Mouse (Mus musculus): ENCODE data around the gene Npepps.

The Npepps gene

DNA sequence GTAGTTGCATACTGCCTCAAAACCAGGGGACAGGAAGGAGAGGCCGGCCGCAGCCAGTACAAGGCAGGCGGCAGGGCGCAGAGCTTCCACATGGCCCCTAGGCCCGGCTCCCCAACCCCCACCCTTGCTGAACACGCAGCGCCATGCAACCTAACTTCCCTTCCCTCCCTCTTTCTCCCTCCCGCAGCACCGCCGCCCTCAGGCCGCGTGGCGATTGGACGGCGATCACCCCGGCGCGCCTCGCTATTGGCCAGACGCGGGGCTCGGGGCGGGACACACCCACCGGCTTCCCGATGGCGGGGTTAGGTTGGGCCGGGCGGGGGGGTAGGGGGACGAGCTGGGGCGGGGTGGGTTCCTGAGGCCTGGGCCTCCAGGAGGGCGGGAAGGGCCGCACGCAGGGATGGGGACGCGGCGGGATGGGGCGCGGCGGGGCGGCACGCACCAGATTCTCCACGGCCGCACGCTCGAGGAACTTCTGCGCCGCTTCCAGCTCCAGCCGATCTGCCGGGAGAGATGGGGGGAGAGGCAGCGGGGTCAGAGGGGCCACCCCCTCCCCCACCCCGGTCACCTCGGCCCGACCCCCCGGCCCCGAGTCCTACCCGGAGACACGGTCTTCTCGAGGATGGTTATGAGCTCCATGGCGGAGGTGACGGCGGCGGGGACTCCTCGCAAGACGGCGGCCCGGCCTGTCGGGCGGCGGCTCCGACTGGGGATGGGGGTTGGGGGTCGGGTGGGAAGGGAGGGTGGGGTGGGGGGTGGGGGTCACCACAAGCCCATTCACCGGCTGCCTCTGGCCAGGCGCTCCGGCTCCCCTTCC is 93.3 kb downstream of the Npepps start:
- DNase-seq (ENCODE audit: low read depth, low spot score) = peak; percentile 87

DNA sequence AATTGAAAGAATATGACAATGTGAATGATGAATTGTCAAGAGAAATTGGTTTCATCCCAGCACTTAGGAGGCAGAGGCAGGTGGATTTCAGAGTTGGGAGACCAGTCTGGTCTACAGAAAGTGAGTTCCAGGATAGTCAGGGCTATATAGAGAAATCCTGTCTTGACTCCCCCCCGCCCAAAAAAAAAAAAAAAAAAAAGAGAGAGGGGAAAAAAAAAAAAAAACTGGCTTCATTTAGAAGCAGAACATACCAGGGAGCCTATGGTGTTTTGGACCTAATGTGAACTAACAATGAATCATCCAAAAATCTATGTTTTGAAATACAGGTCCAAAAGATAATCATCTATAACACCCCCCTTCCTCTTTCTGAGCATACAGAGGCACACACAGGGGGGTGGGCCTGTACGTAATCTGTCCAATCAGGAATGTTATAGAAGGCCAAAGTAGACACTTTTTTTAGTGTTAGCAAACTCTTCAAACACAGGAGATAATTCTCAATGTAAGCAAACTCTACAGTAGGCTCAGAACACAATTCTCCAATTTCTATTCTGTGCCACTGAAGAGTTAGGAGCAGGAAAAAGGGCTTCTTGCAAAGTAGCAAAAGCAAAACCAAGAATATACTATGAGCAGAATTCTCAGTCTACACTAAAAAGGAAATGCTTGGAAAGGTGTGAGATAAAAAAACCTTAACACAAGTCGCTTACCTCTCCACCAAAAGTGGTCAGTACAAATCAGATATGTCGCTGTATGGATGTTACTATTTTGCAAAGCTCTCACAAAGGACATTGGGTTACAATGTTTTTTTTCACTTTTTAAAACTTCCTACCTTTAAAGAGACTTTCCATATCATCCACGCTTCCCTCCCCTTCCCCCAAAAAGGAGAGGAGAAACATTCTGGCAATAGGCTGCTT is 94.5 kb downstream of the Npepps start:
- no peak for DNase-seq (ENCODE audit: low read depth, low spot score)

DNA sequence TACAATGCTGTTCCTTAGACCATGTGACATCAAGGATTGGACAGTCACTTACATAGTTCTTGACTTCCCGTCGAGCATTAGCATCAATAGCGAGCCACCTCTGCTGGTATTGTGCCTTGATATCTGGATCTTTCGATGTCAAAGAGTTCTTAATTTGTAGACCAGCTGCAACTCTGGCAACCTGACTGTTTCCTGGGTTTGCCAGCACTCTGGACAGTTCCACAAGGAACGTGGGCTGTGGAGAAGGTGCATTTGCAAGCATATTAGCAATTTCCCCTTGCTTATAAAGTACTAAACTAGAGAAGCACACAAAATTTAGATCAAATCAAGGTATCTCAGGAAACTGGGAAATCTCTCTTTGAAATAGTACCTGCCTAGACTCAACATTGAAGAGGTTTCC is 95.6 kb downstream of the Npepps start:
- no peak for DNase-seq (ENCODE audit: low read depth, low spot score)

DNA sequence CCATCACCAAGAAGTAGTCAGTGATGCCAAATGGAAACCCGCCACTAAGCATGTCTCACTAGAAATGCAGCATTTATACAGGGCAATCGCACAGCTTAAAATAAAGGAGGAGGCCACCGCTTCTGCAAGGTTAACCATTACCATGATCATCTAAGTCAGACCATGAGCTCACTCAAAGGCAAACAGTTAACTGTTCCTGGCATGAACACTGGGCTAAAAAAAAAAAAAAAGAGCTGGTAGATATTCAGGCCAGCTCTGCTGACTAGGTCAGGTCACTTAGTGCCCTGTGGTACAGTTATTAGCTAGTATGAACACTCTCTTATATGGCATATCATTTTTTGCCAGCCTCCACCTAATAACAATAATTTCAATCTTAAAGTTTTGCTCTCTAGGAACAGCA is 98.0 kb downstream of the Npepps start:
- no peak for DNase-seq (ENCODE audit: low read depth, low spot score)

DNA sequence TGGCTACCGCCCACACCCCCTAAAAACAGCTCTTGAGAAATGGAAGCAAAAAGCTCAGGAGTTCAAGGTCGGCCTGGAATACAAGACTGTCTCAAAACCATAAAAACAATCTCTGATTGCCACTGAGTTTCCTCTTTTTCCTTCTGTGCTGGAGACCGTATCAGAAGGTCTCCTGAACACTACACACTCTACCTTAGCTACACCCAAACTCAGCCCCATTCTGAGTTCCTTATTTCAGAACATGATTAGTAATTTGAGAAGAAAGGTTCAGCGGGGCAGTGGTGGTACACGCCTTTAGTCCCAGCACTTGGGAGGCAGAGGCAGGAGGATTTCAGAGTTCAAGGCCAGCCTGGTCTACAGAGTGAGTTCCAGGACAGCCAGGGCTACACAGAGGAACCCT is 99.4 kb downstream of the Npepps start:
- DNase-seq (ENCODE audit: low read depth, low spot score) = no peak

DNA sequence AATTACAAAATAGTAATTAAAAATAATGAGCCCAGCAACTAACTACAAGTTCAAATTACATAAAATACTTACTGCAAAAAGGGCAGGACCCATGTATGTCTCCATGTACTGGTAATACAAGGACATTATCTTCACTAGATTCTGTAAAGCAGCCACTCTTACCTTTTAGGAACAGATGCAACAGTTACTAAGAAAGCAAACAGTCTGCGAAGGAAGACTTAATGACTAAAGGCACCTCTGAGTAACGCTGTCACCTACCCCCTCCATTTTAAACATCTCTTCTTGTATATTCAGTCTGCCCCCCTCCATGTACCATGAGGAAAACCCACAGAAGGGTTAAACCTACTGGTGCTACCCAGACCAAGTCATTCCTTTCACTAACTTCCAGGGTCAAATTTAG is 102.2 kb downstream of the Npepps start:
- no peak for DNase-seq (ENCODE audit: low read depth, low spot score)

DNA sequence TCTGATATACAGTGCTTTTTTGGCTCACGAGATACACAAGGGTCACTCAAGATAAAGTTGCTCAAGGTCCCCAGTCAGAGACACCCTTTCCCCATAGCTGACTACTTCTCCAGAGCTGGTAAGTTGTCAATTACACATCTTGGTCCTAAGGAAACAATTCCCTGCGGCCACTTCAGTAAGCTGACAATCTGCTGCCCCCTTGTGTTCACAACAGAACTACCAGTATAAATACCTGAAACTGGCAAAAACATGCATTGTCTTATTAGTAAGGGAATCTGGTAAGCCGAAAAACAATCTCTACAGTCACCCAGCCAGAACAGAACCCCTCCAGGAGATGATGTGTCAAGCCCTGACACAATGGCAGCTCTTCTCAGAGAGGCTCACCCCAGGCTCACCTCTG is 103.6 kb downstream of the Npepps start:
- no peak for DNase-seq (ENCODE audit: low read depth, low spot score)

DNA sequence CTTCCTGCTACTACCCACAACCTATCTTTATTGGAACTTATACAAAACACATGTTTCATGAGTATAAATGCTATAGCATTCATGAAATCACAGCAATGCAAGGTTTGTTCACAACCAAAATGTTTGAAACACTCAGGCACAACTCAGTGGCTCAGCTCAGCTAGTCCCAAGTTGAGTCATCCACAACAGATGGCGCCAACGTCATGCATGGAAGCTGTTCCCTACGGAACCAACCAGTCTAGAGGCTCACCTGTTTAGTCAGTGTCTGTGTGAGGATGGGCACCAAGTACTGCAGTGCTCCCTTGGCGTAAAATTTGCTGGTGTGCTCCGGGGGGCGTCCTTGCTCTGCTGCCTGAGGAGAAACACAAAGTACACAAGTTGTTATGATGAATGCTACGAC is 104.9 kb downstream of the Npepps start:
- DNase-seq (ENCODE audit: low read depth, low spot score) = no peak

DNA sequence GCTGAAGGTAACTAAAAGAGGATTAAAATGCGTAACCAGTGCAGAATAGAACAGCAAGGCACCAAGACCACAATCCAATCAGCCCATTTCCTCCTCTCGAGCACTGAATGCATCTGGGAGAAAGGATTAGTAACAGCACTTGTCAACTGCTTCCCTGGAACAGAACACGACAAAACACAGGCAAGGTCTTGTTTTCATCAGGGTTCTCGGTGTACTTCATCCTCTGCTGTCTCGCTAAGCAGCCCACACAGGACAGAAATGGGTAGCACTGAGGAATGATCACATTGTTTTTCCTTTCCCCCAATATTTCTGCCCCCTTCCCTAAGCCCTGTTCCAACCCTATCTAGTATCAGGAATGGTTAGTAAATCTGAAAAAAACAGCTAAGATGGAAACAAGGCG is 120.1 kb downstream of the Npepps start:
- no peak for DNase-seq (ENCODE audit: low read depth, low spot score)

DNA sequence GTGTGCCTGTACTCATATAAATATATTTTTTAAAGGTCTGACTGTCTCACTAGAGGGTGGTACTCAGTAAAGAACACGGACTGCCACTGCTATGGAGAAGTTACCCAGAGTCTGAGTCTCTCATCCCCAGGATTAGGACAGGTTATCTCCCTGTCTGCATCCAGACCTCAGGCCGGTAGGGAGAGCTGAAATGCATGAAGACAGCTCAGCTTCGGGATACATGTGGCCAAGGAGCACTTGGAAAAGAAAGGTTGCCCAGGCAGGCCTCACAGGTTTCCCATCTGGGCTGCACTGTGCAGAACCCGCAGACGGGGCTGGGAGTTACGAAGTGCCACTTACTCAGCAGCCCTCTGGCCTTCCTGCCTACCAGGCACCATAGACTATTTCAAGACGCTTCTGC is 123.4 kb downstream of the Npepps start:
- DNase-seq (ENCODE audit: low read depth, low spot score) = no peak
